Mouse (Mus musculus) liver, postnatal 0 days (tissue): ENCODE data around the gene Cacnb4. TPM values are rescaled to one million over a fixed set of nuclear protein-coding genes. Genes with fewer than 3 reads are reported as not detected.

Experiments
- ATAC-seq: fragments of 200-750 bp; cut with Nextera tagmentation; 2 replicates; pipeline ENCODE4 v1.8.0; 2017; ENCODE audit warnings: mild to moderate bottlenecking, moderate library complexity
- DNase-seq: peaks from one replicate; pipeline ENCODE4 v3.0.0-alpha.2; 2016
- H3K27ac ChIP-seq: fragments of 300-500 bp; sonication (generic); 2 replicates; pipeline ENCODE4 v1.5.1; 2014; ENCODE audit warnings: antibody characterized with exemption, moderate library complexity, mild to moderate bottlenecking, low read depth
- H3K27me3 ChIP-seq: fragments of 300-500 bp; sonication (generic); 2 replicates; pipeline ENCODE4 v1.6.1; 2014; ENCODE audit warnings: low read length, control low read depth, mixed read lengths; ENCODE audit not compliant: insufficient read depth
- H3K36me3 ChIP-seq: fragments of 300-500 bp; sonication (generic); replicated peaks from 2 replicates; pipeline ENCODE4 v1.6.1; 2014; ENCODE audit warnings: mild to moderate bottlenecking, control low read depth, low read length, moderate library complexity, mixed read lengths; ENCODE audit not compliant: insufficient read depth
- H3K4me1 ChIP-seq: fragments of 300-500 bp; sonication (generic); 2 replicates; pipeline ENCODE4 v1.6.1; 2014; ENCODE audit warnings: antibody characterized with exemption, mild to moderate bottlenecking, control low read depth; ENCODE audit not compliant: insufficient read depth
- H3K4me2 ChIP-seq: fragments of 300-500 bp; sonication (generic); 2 replicates; pipeline ENCODE4 v1.6.1; 2014; ENCODE audit warnings: low read depth, mild to moderate bottlenecking, low read length, moderate library complexity, mixed read lengths
- H3K4me3 ChIP-seq: fragments of 300-500 bp; sonication (generic); 2 replicates; pipeline ENCODE4 v1.5.1; 2014; ENCODE audit warnings: low read depth, low read length
- H3K9ac ChIP-seq: fragments of 300-500 bp; sonication (generic); replicated peaks from 2 replicates; pipeline ENCODE4 v1.6.1; 2014; ENCODE audit warnings: mild to moderate bottlenecking, moderate library complexity
- H3K9me3 ChIP-seq: fragments of 300-500 bp; sonication (generic); 2 replicates; pipeline ENCODE4 v1.6.1; 2016; ENCODE audit warnings: mild to moderate bottlenecking, control low read depth, low read length, mixed read lengths
- CTCF ChIP-seq: sonication (generic); IDR thresholded peaks from 2 replicates; pipeline ENCODE4 v1.5.1; 2016; ENCODE audit warnings: antibody characterized with exemption, low read depth
- EP300 ChIP-seq: IDR thresholded peaks from 2 replicates; pipeline ENCODE4 v1.6.1; 2016; ENCODE audit warnings: antibody characterized with exemption, low read depth, mild to moderate bottlenecking
- WGBS: fragments of 180-500 bp; shearing (Covaris S2); extraction: QIAGEN DNeasy Blood & Tissue Kit; methylation state at CpG from one replicate; pipeline ENCODE4 v1.1.7; 2014; ENCODE audit not compliant: insufficient replicate concordance; 5-methylcytosine and 5-hydroxymethylcytosine counted together
- polyA plus RNA-seq: library from polyadenylated mRNA; unstranded; fragments of >200 nt; fragmentation: Nextera tagmentation; extraction: Ambion mirVana; gene quantifications from 2 replicates; pipeline ENCODE4 v1.2.1, GENCODE M21; 2015

Gene Cacnb4
- polyA plus RNA-seq, 1 experiment from 2014 or later, result 0.27 TPM

DNA sequence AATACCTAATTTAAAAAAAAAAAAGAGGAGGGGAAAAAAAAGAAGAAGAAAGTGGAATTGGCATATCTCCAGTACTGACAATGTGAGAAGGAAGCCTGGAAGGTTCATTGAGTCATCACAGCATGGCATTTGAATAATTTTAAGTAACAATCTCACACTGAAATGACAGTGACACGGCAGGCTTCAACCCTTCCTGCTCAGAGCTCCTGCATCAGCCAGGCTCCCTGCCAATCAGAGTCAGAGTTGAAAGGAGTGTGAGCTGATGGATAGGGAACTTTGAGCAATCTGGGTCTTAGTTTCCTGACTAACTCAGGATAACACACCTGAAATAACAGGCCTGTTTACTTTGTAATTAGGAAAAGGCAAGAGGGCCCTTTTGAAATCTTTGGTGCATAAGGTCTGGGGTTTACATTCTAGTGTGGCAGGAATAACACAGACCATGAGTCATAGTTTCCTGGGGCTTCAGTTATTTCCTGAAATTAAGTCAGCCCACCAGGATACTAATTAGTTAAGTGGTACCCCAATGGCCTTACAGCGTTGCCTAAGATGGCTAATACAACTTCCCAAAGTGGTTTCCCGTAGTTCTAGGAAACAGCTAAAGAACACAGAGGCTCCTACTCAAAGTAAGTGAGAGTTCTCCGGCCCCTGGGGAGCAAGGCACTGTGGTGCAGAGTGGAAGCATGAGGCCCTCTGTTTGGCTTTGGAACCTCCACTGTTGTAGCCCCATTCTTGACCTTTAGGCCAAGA, 204.9 kb downstream of the Cacnb4 start:
- no peaks in the 10 kb centered on the region for H3K9me3 ChIP-seq
- H3K27me3 ChIP-seq, result no peaks in the 10 kb centered on the region
- H3K36me3 ChIP-seq, result no peaks in the 10 kb centered on the region
- no peak for TF ChIP-seq CTCF
- TF ChIP-seq EP300, result no peak
- no peak overlapping the region for H3K27ac ChIP-seq
- H3K4me2 ChIP-seq, result no peak overlapping the region
- no peak overlapping the region for H3K4me3 ChIP-seq
- no peak for DNase-seq
- no peak overlapping the region for H3K9ac ChIP-seq
- no peaks in the 10 kb centered on the region; the same call in 1 of the 2 replicates for H3K4me1 ChIP-seq
- 40% methylated on average over 4 of the region's 4 CpGs for WGBS
- ATAC-seq, result peak; percentile 13; the same call in 1 of the 2 replicates

- Histone ChIP-seq H3K27me3 (no peaks in the 10 kb centered on the region), H3K27ac (no peak overlapping the region), H3K9ac (no peak overlapping the region), H3K4me3 (no peak overlapping the region), H3K4me1 (no peaks in the 10 kb centered on the region), H3K36me3 (no peaks in the 10 kb centered on the region), H3K9me3 (no peaks in the 10 kb centered on the region), H3K4me2 (no peak overlapping the region)
- ATAC-seq (no peak), DNase-seq (no peak)
- 70% methylated on average over 4 of the region's 4 CpGs for WGBS
- TF ChIP-seq EP300, result no peak
- no peak for TF ChIP-seq CTCF
Observed at GRCm38 (mm10) chr2:52470044-52470560, 206.5 kb downstream of the Cacnb4 start.

DNA sequence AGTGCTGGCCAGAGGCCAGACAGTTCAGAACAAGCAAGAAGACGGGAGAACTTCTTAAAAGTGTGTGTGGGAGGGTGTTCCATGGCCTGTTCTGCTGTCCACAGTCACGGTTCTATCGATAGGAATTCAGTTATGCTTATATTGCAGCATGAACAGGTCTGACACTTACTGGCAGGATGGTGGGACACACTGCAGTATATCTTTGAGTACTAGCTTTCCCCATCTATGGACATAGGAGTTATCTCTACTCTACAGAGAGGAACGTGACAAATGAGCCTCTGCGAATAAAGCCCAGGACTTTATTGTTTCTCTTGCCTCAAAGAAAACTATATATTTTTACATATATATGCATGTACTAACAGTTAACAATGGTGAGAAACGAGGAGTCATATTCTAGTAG, 209.0 kb downstream of the Cacnb4 start:
- H3K4me3 ChIP-seq, result no peak overlapping the region
- WGBS, result 62% methylated on average over 6 of the region's 6 CpGs
- H3K27ac ChIP-seq, result no peak overlapping the region
- no peaks in the 10 kb centered on the region for H3K27me3 ChIP-seq
- TF ChIP-seq EP300 (no peak), CTCF (no peak)
- no peaks in the 10 kb centered on the region for H3K36me3 ChIP-seq
- H3K4me2 ChIP-seq, result no peak overlapping the region
- H3K9ac ChIP-seq, result no peak overlapping the region
- ATAC-seq, result no peak
- no peaks in the 10 kb centered on the region for H3K4me1 ChIP-seq
- no peak for DNase-seq
- no peaks in the 10 kb centered on the region for H3K9me3 ChIP-seq

DNA sequence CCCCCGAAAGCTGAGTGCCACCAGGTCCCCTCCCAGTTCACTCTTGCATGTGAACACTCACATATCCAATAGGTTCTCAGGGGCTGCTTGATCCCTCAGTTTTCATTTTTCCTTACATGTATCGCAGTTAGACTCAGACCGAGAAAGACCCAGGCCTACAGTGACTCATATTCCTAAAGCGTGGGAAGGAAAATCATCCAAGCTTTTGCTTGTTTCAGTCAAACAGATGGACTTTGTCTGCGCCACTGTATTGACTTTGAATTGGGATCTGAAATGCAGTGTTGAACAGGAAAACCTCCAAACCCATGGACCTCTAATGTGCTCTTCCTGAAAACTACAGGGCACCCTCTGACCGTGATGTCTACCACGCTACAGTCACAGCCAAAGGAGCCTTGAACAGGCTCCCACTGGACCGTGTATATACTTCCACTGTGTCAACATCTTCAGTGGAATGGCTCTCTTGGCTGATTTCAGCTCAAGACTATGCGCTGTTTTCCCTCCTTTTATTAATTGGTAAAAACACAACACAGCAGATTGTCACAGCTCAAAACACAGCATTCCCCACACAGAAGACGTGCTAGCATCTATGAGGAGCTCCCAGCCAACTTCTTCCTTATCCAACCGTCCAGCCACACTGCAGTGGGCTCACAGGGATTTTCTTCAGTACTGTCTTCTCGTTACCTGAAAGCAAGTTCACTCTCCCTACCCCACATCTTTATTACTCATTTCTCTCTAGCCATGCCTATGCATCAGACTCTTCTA, 215.2 kb downstream of the Cacnb4 start:
- TF ChIP-seq CTCF (no peak), EP300 (no peak)

DNA sequence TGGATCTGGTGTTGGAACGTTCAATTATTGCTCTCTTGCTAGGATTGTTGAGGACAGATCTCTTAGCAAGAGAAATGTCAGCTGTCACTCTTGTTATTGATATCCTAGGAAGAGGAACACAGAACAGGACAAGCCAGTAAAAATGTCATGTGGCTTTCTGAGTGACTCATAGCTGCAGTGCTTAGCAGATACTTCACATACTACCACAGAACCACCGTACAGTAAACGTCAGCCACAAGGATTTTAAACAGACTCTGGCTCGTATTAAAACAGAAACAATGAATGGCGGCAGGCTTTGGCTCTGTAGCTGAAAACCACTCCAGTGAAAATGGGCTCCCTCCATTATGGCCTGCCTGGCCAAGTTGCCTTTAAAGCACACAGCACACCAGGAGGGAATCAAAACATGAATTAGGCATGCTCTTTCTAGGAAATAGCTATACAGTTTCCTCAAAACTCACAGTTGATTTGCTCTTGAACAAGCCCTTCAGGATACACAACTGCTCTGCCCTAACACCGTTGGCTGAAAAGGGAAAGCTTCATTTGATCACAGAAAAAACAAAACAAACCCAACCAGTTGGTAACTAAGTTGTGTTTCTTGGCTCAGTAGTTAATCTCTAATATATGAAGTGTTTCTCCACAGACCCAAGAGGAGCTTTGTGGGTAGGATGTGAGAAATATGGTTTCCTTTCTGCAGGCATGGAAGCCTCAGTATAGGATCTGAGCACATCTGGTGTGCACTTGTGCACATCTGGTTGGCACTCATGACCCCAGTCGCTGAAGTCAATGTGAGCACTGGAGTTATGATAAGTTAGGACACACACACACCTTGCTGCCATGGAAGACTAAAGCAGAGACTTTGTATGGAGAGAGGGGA, 220.8 kb downstream of the Cacnb4 start:
- Histone ChIP-seq H3K4me3 (no peak overlapping the region), H3K9me3 (no peaks in the 10 kb centered on the region), H3K27ac (no peak overlapping the region), H3K9ac (no peak overlapping the region), H3K27me3 (no peaks in the 10 kb centered on the region), H3K4me1 (no peaks in the 10 kb centered on the region), H3K36me3 (no peaks in the 10 kb centered on the region), H3K4me2 (no peak overlapping the region)
- no peak for DNase-seq
- ATAC-seq, result no peak
- TF ChIP-seq CTCF, result no peak
- no peak for TF ChIP-seq EP300
- 69% methylated on average over 7 of the region's 7 CpGs for WGBS

More for the DNA sequence above, 215.2 kb downstream of the Cacnb4 start:
- Histone ChIP-seq H3K27ac (no peak overlapping the region), H3K36me3 (no peaks in the 10 kb centered on the region), H3K4me2 (no peak overlapping the region), H3K4me1 (no peaks in the 10 kb centered on the region), H3K9me3 (no peaks in the 10 kb centered on the region), H3K4me3 (no peak overlapping the region), H3K9ac (no peak overlapping the region), H3K27me3 (no peaks in the 10 kb centered on the region)
- DNase-seq (no peak), ATAC-seq (no peak)
- WGBS, result 78% methylated on average over 12 of the region's 12 CpGs
